Mouse (Mus musculus) spleen, adult 18-20 months (tissue): Measurements from ENCODE around the gene Glud1.

ENCODE experiments used
- DNase-seq, 2 experiments: peaks; one replicate each; pipeline ENCODE4 v3.0.0; 2022; ENCODE audit warnings: mixed read lengths in 2 of 2

The Glud1 gene

DNA sequence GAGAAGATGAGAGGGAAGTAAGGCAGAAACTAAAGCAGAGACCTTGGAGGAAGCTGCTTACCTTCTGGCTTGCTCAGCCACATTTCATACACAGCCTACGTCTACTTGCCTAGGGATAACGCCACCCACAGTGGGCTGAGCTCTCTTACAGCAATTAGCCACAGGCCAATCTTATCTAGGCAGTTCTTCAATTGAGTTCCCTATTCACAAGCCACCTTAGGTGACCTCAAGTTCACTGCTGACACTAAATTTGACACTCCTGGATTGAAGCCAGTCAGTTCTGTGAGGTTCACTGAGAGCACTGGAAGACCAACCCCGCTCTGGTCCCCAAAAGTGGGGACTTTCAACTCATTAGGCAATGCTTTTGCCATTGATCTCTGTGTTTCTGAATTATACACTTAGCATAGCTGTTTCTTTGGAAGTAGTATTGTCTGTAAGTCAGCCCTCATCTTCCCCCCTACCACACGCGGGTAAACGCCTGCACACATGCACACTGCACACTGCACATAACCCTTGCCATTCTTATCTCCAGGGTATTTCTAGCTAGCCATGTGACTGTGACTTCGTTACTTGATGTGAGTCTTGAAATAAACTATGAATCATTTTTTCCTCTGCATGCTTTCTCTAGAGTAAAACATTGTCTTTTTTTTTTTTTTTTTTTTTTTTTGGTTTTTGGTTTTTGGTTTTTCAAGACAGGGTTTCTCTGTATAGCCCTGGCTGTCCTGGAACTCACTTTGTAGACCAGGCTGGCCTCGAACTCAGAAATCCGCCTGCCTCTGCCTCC lies 72.6 kb downstream of the Glud1 start:
- DNase-seq: no peak

DNA sequence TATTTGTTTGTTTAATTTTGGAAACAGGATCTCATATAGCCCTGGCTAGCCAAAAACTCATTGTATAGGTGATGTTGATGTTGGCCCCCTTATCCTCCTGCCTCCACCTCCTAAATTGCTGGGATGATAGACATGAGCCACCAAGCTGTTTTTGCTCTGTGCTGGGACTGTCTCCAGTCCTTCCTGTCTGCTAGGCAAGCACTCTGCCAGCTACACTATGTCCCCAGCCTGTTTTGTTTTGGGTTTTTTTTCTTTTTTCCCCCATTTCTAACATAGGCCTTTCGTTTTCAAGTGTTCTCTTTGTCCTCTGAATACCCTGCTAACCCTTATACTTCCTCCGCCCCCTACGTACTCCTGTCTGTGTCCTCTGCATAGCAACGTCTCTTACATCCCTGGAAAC lies 82.8 kb downstream of the Glud1 start:
- no peak for DNase-seq
